Mouse (Mus musculus) thymus, adult 2 months (tissue): ENCODE results near the gene Tubgcp3.

Source experiments
- CTCF ChIP-seq: fragments of 200-500 bp; IDR thresholded peaks from 2 replicates; pipeline ENCODE4 v1.5.1; 2012; ENCODE audit warnings: mild to moderate bottlenecking, control low read depth, low read length, moderate library complexity, borderline replicate concordance; ENCODE audit not compliant: control insufficient read depth, poor library complexity, insufficient read depth; ENCODE audit errors: extremely low read depth
- POLR2A ChIP-seq: fragments of 200-500 bp; IDR thresholded peaks from 2 replicates; pipeline ENCODE4 v1.6.1; 2012; ENCODE audit warnings: mild to moderate bottlenecking, low read length, control low read depth, moderate library complexity; ENCODE audit not compliant: control insufficient read depth, poor library complexity, insufficient read depth; ENCODE audit errors: extremely low read depth

- peak; percentile 40; the same call in 1 of the 2 replicates for TF ChIP-seq CTCF
- TF ChIP-seq POLR2A: no peak
Measured at GRCm38 (mm10) chr8:12629079-12629478, 43.0 kb downstream of the Tubgcp3 start.
